Mouse (Mus musculus) adrenal gland, adult 2 months (tissue): ENCODE results near the gene Trim46. TPM values are rescaled to one million over a fixed set of nuclear protein-coding genes. Genes with fewer than 3 reads are reported as not detected.

Source experiments
- DNase-seq: peaks from one replicate; pipeline ENCODE4 v3.0.0; 2021
- long read RNA-seq: library from polyadenylated mRNA; stranded (forward); transcript quantifications from one replicate; pipeline ENCODE4 v2.0.0, GENCODE M21; 2021
- polyA plus RNA-seq: library from polyadenylated mRNA; depleted of rRNA; stranded (reverse); fragments of >200 nt; gene quantifications from 2 replicates; pipeline ENCODE4 v1.2.3, GENCODE M21; 2012; rRNA removed
- total RNA-seq, 2 experiments: library from RNA; stranded (reverse); gene quantifications; 2 replicates each; pipeline ENCODE4 v1.2.3; 2021

Gene Trim46
- total RNA-seq: 1 to 10 TPM; 1.9 to 2.3 TPM
- 6.0 and 9.1 TPM in 2 replicates for polyA plus RNA-seq
- long read RNA-seq, partial matches to known transcripts: 1 of 1 reads
- long read RNA-seq, other reads (novel, unspliced or antisense): 0 of 1 reads

DNA sequence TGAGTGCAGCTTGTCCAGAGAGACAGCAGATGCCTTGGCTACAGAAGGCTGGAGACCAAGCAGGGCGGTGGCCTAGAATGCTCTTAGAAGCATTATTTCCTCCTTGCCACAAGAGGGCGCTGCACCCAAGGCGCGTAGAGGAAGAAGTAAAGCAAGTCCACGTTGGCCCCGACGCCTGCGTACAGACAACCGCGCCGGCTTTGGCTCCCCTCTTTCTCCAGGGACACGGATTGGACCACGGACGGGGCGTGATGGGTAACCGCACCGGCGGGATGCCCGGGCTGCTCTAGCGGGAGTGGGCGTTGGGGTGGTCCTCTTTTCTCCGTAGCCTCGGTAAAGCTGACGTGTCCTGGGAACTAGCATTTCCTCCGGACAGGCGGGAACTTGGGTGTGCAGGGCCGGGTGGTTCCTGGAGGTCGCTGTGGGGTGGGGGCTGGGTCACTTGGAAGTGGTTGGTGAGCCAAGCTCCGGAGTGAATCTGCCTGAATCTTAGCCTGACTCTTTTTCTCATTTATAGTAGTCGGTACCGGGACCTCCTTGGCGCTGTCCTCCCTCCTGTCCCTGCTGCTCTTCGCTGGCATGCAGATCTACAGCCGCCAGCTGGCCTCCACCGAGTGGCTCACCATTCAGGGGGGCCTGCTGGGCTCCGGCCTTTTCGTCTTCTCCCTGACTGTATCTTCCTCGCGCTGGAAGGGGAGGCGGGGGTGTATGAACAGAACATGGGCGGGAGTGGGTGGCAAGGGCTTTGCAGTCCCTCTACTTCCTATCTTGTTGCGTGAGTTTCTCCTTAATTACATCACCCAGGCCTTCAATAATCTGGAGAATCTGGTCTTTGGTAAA lies at the start of gene Trim46:
Gene Trim46 (minus strand): TSS at position 49 of the 840 bp plus-strand sequence.
- DNase-seq: peak; percentile 93

- no peak for DNase-seq
These were observed 49.6 kb upstream of the Trim46 start for GRCm38 (mm10) chr3:89295685-89296230.

GRCm38 (mm10) chr3:89294195-89294594 lies 48.1 kb upstream of the Trim46 start:
- DNase-seq: no peak

GRCm38 (mm10) chr3:89293247-89293918 lies 47.3 kb upstream of the Trim46 start:
- no peak for DNase-seq

GRCm38 (mm10) chr3:89292303-89292702 lies 46.2 kb upstream of the Trim46 start:
- DNase-seq: no peak

DNA sequence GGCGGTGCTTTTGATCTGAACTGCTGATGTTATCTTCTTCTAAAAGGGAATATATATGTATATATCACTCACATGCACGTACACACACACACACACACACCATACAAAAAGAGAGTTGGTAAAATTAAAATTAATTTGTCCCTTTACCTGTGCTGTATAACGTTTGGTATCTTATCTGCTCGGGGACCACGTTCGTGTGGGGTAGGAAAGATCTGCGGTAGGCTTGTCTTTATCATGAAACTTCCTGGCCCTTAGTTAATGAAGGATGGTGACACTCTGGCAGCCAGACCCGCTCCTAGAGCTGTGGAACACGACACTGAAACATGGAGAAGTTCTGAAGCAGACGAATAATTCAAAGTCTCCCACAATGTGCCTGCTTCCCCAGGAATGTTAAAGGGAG lies 45.8 kb upstream of the Trim46 start:
- DNase-seq: no peak

- peak; percentile 26 for DNase-seq
These were observed 42.4 kb upstream of the Trim46 start for GRCm38 (mm10) chr3:89288503-89288928.

DNA sequence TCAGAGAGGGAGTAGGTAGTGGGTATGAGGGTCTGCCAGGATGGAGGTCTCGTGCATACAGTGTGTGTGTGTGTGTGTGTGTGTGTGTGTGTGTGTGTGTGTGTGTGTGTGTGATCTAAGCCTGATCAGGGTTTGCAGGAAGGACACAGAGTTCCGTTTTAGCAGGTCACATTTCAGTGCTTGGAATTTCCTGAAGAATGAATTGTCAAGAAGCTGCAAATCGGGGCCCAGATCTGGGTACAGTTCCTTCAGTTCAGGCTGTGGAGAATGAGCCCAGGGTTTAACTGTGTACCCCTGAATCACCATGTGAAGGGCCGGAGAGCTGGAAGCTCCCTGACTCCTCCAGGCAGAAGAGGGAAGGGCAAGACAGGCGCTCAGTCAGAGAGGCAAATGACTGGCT lies 41.2 kb upstream of the Trim46 start:
- no peak for DNase-seq

- no peak for DNase-seq
These were observed 39.4 kb upstream of the Trim46 start for GRCm38 (mm10) chr3:89285526-89285925.

DNA sequence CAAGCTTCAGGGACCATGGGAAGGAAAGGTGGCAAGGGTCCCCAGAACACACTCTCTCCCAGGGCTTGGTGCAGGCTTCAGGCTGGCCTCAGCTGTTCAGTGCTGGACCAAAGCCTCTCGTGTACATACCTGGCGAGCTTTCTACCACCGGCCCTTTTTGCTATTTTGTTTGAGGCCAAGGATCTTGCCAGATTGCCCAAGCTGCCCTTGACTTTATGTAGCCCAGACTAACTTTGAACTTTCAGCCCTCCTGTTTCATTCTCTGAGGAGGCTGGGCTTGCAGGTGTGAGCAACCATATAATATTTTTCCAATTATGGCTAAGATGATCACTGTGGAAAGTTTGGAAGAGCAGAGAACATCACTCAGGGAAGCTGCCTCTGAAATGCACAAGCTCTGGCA lies 38.2 kb upstream of the Trim46 start:
- DNase-seq: no peak

DNA sequence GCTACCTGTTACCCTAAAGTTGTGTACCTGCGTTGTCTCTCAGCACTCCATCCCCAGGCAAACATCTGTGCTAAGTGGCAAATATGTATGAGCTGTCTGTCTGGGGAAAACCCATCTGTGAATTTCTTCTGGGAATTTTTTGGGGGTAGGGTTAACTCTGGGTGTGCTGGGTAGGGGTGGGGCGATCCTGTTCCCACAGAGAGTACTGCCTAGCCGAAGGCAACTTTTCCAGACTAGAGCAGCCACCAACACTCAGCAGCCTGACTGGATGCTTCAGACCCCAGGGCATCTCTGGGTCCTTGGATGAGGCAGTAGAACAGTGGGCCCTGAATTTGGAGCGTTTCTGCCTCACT lies 36.2 kb upstream of the Trim46 start:
- no peak for DNase-seq

- peak; percentile 84 for DNase-seq
These were observed 35.6 kb upstream of the Trim46 start for GRCm38 (mm10) chr3:89281579-89282290.

- DNase-seq: peak; percentile 74
These were observed 34.8 kb upstream of the Trim46 start, which contains the start of gene Efna1 for GRCm38 (mm10) chr3:89280606-89281511. Efna1 (minus strand) TSS chr3:89281142.

GRCm38 (mm10) chr3:89280050-89280605 lies 34.0 kb upstream of the Trim46 start:
- peak; percentile 42 for DNase-seq

DNA sequence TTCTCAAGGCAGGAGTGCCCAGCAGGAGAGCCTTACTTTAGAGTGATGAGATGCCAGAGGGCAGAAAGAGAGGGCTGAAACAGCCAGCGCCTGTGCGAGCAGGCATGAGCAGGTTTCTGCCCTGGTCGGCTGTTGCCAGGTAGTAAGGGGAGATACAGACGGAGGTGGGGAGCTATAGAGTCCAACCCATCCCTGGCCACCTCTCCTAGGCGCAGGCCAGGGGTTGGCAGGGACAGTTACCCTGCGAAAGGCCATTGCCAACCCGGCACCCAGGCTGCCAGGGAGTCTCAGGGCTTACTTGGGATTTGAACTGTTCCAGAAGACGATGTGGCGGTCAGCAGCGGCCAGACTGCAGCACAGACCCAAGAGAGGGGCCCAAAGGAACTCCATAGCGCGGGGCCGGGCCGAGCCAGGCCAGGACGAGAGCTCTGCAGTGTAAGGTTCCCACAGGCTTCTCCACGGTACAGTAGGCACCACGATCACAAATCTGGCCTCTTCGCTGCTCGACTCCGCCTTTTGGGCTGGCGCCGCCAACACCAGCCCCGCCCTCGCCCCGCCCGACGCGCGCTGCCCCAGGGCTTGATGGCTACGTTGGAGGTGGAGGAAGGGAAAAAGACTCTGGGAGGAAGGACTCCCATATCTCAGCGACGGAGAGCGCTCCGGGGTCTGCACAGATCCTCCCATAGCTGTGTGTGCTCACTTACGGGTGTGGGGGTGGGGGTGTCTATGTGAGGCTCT lies 33.2 kb upstream of the Trim46 start:
- peak; percentile 94 for DNase-seq

- DNase-seq: no peak
These were observed 32.5 kb upstream of the Trim46 start for GRCm38 (mm10) chr3:89278643-89279042.

- DNase-seq: peak; percentile 73
These were observed 32.0 kb upstream of the Trim46 start for GRCm38 (mm10) chr3:89278107-89278506.

DNA sequence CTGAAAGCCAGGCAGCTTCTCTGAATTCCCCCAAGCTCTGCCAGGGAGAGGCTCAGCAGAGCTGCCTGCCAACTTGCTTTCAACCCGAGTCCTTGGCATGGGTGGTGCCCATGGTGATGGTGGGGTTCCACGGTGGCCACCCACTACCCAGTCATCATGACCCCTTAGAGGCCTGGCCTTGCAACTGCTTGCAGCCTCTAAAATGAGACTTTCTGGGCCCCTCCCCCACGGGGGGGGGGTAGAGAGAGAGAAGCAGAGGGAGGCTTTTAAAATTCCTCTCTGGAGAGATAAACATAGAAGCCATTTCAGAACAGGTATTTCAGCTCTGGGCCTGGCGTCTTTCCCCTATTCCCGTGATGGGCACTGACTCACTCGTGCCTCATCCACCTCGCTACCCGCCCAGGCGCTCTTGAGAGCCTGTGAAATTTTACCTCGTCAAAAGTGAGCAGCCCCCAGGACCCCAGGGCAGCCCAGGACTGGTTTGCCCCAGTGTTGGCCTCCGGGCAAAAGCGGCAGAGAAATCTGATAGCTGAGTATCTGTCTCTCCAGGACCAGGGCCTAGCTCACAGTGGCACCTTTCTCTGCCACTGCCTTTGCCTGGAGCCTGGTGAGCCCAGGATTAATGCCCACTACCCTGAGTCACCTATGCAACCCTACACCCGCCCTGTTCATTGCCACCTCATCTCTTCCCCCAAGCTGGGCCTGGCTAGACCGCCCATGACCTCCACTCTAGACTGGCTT lies 31.3 kb upstream of the Trim46 start:
- DNase-seq: no peak

GRCm38 (mm10) chr3:89276061-89276460 lies 30.0 kb upstream of the Trim46 start:
- DNase-seq: no peak
